Mouse (Mus musculus): Measurements from ENCODE around the gene Nfic. TPM values are rescaled to one million over a fixed set of nuclear protein-coding genes. Genes with fewer than 3 reads are reported as not detected.

The Nfic gene
- total RNA-seq (2021), result 10 to 100 TPM; 29.5 to 31.1 TPM

DNA sequence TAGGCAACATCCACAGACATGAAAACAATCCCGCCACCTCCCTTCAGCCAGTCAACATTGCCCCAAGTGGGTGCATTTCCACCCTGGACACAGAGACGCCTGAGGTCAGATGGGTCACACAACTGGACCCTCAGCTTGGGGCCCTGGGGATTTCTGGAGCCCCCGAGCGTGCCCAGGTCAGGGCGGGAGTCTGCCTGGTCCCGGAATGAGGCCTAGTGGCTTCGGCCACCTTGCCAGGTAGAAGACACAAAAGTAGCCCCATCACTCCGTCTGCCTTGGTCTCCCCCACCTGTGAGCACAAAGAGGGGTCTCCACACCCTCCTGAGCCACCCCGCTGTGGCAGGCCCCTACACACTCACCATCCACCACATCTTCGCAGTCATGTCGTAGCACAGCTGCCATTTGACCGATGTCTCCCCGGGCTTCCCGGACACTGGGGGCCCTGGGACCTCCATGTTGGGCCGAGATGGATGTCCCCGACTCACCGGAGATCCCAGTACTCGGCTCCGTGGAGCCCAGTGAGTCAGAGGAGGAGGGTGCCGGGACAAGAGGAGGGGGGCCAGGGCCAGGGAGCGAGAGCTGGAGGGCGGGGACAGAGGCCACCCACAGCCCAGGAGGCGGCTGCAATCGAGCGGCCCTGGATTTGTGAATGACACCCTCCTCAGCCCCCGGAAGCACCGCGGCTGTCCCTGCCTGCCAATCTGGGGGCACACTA is at the start of gene Nfic:
Nfic (minus strand) TSS at position 455 of the 715 bp plus-strand sequence.
- intact Hi-C loops (cut with DNase I), result loop anchor here (10.0 kb wide), 1 partner anchor 171 kb away; no protein-coding TSS in a partner anchor
- no peak for DNase-seq

DNA sequence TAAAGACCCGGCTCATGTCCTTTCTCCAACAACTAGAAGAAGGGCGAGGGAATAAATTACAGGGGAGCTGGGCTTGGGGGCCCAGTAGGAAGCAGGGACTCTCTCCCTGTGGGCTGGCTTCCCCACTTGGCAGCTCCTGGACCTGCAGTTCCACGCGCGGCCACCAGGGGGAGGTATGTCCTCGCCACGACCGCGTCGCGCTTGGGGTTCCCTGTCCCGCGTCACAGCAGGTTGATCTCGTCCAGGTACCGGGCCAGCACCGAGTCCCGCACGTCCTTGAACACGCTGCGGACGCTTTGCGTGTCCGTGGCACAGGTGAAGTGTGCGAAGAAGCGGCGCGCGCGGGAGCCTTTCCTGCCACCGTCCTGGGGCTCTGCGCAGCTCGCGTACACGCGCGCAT is 47.2 kb upstream of the Nfic start:
- DNase-seq, result peak; percentile 85
- intact Hi-C loops (cut with DNase I), result loop anchor here (5.0 kb wide), 3 partner anchors 40 to 670 kb away; partner anchors contain the start of gene Tle6

DNA sequence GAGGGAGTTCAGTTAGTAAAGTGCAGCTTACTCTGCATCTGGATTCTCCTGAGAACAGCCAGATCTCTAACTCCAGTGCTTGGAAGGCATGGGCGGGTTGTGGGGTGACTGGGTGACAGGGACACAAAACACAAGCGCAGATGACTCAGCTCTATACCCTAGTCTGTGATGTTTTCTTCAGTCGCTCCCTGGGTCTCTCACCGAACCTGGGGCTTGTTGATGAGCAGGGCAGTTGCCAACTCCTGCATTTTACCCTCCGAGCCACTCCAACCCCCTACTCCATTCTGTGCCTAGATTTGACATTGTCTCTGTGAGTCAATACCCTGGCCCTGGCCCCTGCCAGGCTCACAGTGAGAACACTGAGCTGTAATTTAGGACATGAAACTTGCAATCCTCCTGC is 46.4 kb upstream of the Nfic start:
- no peak for DNase-seq
- intact Hi-C loops (cut with DNase I), result loop anchor here (5.0 kb wide), 3 partner anchors 40 to 670 kb away; partner anchors contain the start of gene Tle6

DNA sequence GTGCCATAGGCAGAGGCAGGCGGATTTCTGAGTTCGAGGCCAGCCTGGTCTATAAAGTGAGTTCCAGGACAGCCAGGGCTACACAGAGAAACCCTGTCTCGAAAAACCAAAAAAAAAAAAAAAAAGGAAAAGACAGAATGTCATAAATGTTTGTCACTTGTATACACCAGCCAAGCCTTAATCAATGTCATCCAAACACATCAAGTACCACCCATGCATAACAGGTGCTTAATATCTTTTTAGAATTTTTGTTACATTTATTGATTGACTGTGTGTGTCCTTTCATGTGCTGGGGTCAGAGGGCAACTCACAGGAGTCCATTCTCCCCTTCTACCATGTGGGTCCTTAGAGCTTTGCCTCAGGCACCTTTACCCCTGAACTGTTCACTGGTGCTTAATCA is 44.6 kb upstream of the Nfic start, which contains the start of gene S1pr4:
S1pr4 (minus strand) TSS at position 101 of the 400 bp plus-strand sequence.
- intact Hi-C loops (cut with DNase I), result loop anchor here (5.0 kb wide), 3 partner anchors 42 to 672 kb away; partner anchors contain the start of gene Tle6
- no peak for DNase-seq

DNA sequence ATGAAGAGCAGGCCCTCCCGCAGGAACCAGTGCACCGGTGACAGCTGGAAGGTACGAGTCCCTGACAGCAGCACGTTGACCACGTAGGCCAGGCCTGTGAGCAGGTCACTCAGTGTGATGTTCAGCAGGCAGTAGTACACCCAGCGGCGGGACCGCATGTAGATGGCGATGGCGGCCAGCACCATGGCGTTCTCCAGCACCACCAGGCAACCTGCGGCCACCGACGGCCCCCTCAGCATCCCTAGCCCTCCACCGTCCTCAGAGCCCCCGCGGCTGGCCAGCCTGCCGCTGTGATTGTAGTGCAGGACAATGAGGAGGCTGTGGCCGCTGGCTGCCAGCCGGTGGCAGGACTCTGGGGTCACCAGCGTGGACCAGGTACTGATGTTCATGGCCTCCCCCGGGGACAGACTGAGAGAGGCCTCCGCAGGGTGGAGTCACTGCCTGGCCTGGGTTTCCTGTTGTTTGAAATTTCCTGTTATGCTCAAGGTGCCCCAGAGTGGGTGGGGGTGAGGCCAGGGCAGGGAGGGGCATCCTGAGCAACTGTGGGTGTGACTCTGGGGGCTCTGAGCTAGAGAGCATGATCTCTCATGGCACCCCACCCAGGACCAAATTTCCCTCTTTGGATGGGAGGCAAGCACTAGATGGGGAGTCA is 43.9 kb upstream of the Nfic start:
- intact Hi-C loops (cut with DNase I), result no loop called here
- DNase-seq, result no peak

DNA sequence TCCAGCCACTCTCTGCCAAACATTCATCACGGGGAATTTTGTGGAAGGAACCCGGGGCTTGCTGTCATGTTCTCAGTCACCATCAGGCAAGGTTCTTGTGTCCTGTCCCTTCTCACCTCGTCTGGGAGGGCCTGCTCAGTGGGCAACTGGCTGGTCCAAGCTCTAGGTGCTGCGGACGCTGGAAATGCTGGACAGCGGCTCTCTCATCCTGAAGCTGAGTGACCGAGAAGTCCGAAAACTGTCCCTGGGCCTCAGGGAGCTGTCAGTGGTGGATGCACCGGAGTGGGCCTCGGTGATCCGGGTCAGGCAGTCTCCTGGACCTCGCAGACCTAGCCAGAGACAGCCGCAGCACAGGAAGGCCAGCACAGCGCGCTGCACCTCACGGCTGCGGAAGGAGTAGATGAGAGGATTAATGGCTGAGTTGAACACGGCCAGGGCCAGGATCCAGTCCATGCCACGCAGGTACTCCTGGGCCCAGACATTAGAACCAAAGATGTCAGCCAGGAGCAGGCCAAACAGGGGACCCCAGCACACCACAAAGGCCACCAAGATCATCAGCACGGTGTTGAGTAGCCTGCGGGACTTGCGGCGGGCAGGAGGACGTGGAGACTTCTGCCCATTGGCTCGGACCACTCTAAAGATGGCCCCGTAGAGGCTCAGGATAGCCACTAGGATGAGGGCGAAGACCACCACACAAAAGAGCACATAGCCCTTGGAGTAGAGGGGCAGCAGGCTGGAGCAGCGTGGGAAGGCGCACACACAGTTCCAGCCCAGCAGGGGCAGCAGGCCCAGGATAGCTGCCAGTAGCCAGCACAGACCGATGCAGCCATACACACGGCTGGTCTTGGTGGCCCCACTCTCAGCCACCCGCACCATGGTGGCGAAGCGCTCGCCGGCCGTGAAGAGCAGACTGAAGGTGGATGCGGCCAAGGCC is 43.1 kb upstream of the Nfic start:
- intact Hi-C loops (cut with DNase I), result no loop called here
- DNase-seq, result no peak

DNA sequence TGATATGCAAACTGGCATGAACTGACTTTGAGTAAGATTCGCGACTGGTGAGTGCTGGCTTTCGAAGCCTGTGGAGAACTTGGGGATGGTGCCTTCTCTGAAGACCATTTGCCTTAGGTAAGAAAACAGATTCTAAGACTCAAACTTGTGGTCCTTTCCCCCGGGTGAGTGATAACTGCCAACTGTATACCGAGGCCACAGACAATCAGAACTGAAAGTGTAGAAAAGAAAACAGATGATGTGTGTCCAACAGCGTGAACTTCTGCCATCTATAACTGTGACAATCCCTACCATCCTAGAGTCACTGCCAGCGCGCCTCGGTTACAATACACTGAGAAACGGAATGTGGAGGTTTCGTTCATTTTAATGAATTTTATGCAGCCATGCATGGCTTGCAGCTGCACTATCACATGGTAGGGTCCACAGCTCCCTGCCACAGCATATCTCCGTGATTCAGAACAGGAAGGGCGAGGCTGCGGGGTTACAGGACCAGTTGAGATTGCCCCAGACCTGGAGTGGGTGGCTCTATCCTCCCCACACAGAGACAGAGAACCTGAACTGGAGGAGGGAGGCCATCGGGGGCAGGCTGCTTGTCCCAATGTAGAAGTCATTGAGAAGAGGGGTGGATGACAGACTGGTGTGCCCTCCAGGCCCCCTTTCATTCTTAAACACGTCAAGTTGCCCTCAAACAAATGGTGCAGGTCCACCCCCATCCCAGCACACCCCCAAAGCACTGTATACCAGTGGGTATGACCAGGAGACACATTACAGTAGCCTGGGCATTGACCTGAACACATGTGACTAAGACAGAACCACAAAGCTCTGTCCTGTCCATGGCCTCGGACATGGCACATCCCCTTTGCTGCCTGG is 42.2 kb upstream of the Nfic start:
- no peak for DNase-seq
- intact Hi-C loops (cut with DNase I), result no loop called here

DNA sequence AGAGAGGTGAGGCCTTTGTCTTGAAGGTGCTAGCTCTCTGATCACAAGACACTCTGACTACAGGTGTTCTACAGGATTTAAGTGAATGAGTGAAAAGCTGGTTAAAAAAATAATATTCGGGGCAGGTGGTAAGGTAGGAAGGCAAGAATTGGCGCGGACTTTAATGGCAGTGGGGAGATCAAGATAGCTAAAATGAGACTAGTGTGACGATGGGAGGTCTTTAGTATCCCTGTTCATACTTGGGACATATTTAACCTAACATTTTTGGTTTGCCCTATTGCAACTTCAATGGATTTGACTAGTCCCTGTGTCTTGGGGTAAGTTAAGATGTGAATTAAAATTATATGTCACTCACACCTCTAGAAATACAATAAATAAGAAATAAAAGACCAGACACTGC is 41.5 kb upstream of the Nfic start:
- no peak for DNase-seq
- intact Hi-C loops (cut with DNase I), result no loop called here

DNA sequence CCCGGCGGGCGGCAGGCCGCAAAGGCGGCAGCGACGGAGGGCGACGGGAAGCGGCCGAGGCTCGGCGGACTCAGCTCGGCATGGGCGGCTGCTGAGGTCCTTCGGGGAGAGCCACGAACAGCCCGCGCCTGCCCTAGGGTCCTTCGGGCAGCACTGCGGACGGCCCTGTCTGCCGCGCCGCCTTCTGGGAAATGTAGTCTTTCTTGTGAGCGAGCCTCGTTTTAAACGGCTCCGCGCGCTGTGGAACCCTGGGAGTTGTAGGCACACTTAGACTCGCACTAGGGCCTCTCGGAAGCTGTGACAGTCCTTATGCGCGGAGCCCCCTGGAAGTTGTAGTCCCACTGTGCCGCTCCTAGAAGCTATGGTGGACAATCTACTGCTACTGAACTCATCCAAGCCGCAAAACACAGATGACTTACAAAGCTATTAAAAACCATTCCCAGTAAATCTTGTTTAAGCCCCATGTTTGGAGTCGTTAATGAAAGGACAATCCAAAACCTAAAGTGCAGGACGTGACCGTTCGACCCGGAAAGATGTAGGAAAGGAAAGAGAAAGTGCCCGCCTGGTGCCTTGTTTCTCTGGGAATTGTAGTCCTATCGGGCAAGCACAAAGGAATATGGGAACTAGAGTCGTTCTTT is 40.9 kb upstream of the Nfic start, which contains the start of gene Ncln:
Ncln (minus strand) TSS at position 129 of the 638 bp plus-strand sequence.
- peak; percentile 99 for DNase-seq
- intact Hi-C loops (cut with DNase I), result no loop called here

DNA sequence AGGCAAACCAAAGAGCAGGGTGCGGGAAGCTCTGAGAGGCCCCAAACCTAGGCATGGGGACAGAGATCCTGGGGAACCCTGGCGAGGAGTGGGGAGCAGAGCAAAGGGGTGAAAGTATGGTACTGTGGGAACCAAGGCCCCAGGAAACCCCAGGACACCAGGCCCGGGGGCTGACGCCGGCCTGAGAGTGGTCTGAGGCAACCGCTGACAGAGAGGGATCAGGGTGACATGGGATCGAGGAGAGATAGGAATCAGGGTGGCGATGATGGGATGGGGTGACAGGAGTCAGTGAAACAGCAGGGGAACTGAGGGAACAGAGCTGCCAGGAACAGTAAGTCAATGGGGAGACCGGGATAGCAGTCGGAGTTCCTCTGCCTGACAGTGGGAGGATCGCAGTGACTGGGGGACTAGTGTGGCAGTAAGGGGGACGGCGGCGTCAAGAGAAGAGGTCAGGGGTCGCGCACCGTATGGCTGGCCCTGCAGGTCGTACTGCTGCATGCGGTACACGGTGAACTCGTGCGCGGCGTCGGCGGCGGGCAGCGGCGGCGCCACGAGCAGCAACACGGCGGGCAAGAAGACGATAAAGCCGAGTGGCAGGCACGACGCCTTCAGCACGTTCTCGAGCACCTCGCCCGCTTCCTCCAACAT is 40.3 kb upstream of the Nfic start:
- DNase-seq, result no peak
- intact Hi-C loops (cut with DNase I), result no loop called here

DNA sequence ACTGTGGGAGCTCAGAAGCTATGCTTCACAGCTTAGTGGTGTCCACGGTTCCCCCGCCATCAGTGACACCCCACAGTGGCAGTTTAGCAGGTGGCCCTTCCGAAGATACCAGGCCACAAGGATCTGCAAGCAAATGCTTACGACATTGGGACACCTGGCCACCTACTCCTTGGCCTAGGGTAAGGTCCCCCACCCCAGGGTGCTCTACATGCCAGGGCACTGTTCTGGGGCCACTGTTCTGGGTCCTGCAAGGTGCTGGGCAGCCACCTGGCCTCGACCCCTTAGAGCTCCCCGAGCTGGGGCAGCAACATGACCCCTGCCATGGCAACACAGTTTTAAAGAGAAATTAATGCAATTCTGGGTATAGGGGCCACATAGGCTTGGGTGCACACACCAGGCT is 39.7 kb upstream of the Nfic start:
- no peak for DNase-seq
- intact Hi-C loops (cut with DNase I), result no loop called here

DNA sequence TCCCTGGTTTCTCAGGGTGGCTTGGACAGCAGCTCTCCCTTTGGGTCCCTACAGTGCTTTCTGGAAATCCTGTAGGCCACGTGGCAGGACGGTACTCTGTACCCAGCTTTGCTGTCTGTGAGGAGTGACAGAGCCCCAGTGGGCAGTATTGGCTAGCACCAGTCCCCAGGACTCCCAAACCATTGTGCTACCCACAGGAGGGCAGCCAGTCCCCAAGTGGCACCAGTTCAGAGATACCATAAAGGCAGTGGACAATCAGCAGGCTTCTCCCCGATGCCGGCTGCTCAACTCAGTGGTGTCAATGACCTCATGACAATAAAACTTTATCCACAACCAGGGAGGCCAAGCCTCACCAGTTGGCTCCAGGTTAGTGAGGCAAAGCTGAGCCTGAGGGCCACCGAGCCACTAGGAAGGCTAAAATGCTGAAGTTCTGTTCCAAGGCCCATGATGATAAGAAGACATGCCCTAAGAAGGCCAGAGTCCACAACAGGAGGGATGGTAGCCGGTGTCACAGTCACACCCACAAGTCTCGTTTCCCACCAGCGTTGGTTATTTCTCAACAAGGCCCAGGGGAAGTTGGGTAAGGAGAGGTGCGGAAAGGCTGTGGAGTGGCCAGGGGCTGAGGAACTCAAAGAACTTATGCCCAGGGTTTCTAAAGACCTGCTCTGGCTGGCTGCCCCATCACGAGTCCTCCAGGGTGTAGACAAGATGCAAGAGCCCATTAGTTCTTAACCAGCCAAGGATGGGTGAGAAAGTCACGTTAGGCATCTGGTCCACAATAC is 39.0 kb upstream of the Nfic start:
- intact Hi-C loops (cut with DNase I), result no loop called here
- DNase-seq, result no peak

DNA sequence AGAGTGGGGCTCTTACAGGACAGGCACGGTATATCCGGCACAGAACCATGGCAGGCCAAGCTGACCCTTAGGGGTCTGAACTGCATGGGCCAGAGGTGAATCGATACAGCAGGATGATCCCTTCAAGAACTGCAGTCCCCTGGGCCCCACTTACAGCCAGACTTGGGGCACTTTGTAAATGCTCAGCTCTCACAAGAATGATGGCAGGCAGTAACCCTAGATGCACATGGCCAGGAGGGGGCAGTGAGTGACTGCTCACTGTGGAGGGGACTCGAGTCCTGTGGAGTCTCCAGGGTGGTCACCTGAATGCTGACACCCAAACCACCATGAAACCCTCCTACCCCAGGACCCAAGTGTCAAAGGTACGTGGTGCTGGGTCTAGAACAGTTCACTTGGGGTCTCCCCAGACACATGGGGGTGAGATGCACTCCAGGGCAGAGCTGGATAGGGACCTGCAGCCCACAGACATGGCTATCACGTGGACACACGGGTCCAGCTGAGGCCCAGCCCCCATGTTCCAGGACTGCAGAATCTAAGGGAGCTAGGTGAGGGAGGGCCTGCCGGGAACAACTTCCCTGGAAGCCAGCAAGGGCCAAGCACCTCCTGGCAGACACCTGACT is 38.3 kb upstream of the Nfic start:
- intact Hi-C loops (cut with DNase I), result no loop called here
- DNase-seq, result no peak

DNA sequence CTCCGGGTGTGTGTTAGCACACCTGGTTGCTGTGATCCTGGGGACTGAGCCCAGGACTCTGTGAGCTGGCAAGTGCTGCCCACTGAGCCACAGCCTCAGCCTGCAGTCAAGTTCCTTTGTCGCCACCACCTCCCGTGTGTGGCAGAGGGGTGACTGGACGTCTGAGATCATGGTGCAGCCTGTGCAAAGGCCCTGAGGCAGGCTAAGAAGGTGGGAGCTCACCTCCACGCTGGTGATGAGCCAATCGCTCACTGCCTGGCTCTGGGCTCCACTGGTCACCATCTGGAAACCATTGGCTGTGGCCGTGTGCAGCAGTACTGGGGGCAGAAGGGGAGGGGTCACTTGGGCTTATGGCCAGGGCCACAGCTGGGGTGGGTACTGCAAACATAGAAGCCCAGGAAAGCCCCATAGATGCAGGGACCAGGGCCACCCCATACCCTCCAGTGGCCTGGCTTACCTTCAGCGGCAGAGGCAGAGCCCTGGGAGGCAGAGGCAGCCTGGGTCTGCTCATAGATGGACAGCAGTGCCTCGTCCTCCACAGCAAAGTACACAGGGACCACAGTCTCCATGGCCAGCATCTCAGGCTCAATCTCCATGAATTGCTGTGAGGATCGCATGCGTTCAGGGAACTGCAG is 37.3 kb upstream of the Nfic start:
- intact Hi-C loops (cut with DNase I), result no loop called here
- no peak for DNase-seq

DNA sequence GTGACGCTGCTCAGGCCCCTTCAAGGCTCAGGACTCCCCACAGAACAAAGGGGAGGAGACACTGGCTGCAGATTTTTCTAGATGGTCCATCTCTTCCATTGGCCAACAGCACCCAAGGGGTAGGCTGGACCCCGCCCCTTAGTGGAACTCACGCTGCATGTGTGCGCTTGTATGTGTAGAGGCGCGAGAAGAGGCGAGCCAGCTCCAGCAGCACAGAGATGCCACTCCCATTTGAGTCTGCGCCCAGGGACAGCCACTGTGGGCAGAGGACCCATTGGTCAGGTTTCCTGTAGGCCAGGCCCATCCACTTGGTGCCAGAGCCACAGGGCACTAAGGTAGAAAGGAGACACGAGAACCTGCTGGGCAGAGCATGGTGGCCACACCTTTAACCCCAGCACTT is 35.6 kb upstream of the Nfic start:
- intact Hi-C loops (cut with DNase I), result no loop called here

DNA sequence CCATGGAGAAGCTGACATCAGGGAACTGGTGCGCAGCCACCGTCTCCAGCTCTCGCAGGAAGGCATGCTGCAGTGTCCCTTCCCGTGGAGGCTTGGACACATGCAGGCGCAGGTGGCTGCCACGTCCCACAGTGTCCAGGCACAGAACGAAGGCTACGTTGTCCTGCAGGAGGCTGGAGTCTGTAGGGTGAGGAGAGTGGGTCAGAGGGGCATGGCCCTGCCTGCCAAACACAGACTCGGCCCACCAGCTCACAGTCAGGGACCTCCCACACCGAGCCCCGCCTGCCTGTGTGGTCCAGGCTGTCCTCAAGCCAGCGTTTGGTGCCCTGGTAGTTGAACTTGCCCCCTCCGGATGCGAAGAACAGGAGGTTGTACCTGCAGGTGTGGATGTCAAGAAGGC is 34.5 kb upstream of the Nfic start:
- intact Hi-C loops (cut with DNase I), result no loop called here
- no peak for DNase-seq

More for the DNA sequence above, 35.6 kb upstream of the Nfic start:
- DNase-seq, result no peak

DNA sequence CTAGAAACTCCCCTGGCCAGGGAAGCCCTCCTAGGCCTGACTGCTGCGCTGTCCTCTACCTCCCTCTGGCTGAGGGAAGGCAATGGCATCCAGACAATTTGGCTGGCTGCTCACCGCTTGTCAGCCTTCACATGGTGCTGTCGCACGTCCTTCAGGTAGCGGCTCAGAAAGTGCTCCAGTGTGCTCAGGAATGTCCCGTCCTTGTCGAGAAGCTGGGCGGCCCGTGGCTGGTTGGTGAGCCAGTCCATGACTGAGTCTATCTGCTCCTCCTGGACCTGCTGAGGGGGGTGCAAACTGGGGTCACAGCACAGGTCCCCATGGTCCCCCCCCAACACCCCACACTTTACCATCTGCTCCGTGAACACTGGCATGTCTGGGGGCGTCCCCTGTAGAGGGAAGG is 32.6 kb upstream of the Nfic start:
- intact Hi-C loops (cut with DNase I), result no loop called here
- DNase-seq, result no peak

All from left cerebral cortex, postnatal 4 days (tissue).